Mouse (Mus musculus): ENCODE data around the gene Rnf39.

- TF ChIP-seq POLR2A (IDR thresholded peaks at IDR 0.05; ENCODE audit: insufficient read depth, low read depth, low read length) = no peak
- TF ChIP-seq CTCF (IDR thresholded peaks at IDR 0.05; ENCODE audit: insufficient read depth, low read depth, low read length) = no peak
Measured at GRCm38 (mm10) chr17:36896583-36896982, 46.1 kb upstream of the Rnf39 start.

All from olfactory bulb, adult 2 months (tissue).